Mouse (Mus musculus): ENCODE results near the gene Ube2e3.

- TF ChIP-seq REST (IDR thresholded peaks at IDR 0.05; ENCODE audit: insufficient read depth, insufficient read length), result no peak
- no peak for TF ChIP-seq CEBPB (IDR thresholded peaks at IDR 0.05; ENCODE audit: insufficient read depth, poor library complexity, severe bottlenecking)
- no peak for TF ChIP-seq E2F4 (IDR thresholded peaks at IDR 0.05; ENCODE audit: insufficient read depth)
- TF ChIP-seq POLR2A (IDR thresholded peaks at IDR 0.05; ENCODE audit: insufficient read length, low read depth), result peak; percentile 35
- TF ChIP-seq POLR2AphosphoS2 (IDR thresholded peaks at IDR 0.05; ENCODE audit: insufficient read length, low read depth), result no peak
Observed at GRCm38 (mm10) chr2:78868951-78869720, 1.2 kb downstream of the Ube2e3 start.
